Mouse (Mus musculus): ENCODE results near the gene Gm26727. TPM values are rescaled to one million over a fixed set of nuclear protein-coding genes. Genes with fewer than 3 reads are reported as not detected.
"Not testable (repeated sequence)": the region's sequence is repeated elsewhere in the genome, so short reads cannot be mapped to it uniquely, and the experiment has no call there.

Gm26727 gene
- not detected in 2 replicates for polyA plus RNA-seq (2014; fragmentation: Nextera tagmentation; extraction: Ambion mirVana)

- Histone ChIP-seq H3K9ac (no peak within 1 kb of the TSS), H3K27ac (no peak within 1 kb of the TSS), H3K4me2 (replicated peaks) (no peak within 1 kb of the TSS), H3K27me3 (ENCODE audit: control insufficient read depth, insufficient read depth, low read length) (no peaks in the 10 kb centered on the region), H3K4me1 (replicated peaks; ENCODE audit: control insufficient read depth, insufficient read depth, low read length) (no peaks in the 10 kb centered on the region), H3K9me3 (ENCODE audit: control insufficient read depth, low read length) (no peaks in the 10 kb centered on the region), H3K36me3 (replicated peaks; ENCODE audit: control insufficient read depth, insufficient read depth) (no peaks in the 10 kb centered on the region), H3K4me3 (replicated peaks; ENCODE audit: low read length) (no peak within 1 kb of the TSS)
- DNase-seq (ENCODE audit: low spot score) (no peak), ATAC-seq (ENCODE audit: low FRiP score) (no peak)
- 67% methylated on average over 2 of the region's 2 CpGs for WGBS
Observed at GRCm38 (mm10) chr2:67433081-67433480, at the start of gene Gm26727. Gm26727 (minus strand) TSS chr2:67433181.

GRCm38 (mm10) chr2:67481051-67481450 is 48.1 kb upstream of the Gm26727 start:
- DNase-seq (ENCODE audit: low spot score) = no peak
- H3K4me1 ChIP-seq (replicated peaks; ENCODE audit: control insufficient read depth, insufficient read depth, low read length) = no peaks in the 10 kb centered on the region
- H3K36me3 ChIP-seq (replicated peaks; ENCODE audit: control insufficient read depth, insufficient read depth) = no peaks in the 10 kb centered on the region
- 69% methylated on average over 3 of the region's 3 CpGs for WGBS
- no peaks in the 10 kb centered on the region for H3K9me3 ChIP-seq (ENCODE audit: control insufficient read depth, low read length)
- H3K27ac ChIP-seq = no peak overlapping the region
- ATAC-seq (ENCODE audit: low FRiP score) = no peak
- H3K27me3 ChIP-seq (ENCODE audit: control insufficient read depth, insufficient read depth, low read length) = no peaks in the 10 kb centered on the region
- H3K4me3 ChIP-seq (replicated peaks; ENCODE audit: low read length) = no peak overlapping the region
- H3K4me2 ChIP-seq (replicated peaks) = no peak overlapping the region
- H3K9ac ChIP-seq = no peak overlapping the region

- WGBS = 16% methylated on average over 6 of the region's 6 CpGs
- H3K4me1 ChIP-seq (replicated peaks; ENCODE audit: control insufficient read depth, insufficient read depth, low read length) = no peaks in the 10 kb centered on the region
- no peak overlapping the region for H3K4me3 ChIP-seq (replicated peaks; ENCODE audit: low read length)
- H3K4me2 ChIP-seq (replicated peaks) = no peak overlapping the region
- H3K27me3 ChIP-seq (ENCODE audit: control insufficient read depth, insufficient read depth, low read length) = no peaks in the 10 kb centered on the region
- no peaks in the 10 kb centered on the region for H3K9me3 ChIP-seq (ENCODE audit: control insufficient read depth, low read length)
- no peak overlapping the region for H3K27ac ChIP-seq
- ATAC-seq (ENCODE audit: low FRiP score) = no peak
- H3K36me3 ChIP-seq (replicated peaks; ENCODE audit: control insufficient read depth, insufficient read depth) = no peaks in the 10 kb centered on the region
- peak; percentile 77 for DNase-seq (ENCODE audit: low spot score)
- H3K9ac ChIP-seq = no peak overlapping the region
Observed at GRCm38 (mm10) chr2:67477753-67478152, 44.8 kb upstream of the Gm26727 start.

- not testable (repeated sequence) for H3K36me3 ChIP-seq (replicated peaks; ENCODE audit: control insufficient read depth, insufficient read depth); ATAC-seq (ENCODE audit: low FRiP score); H3K9ac ChIP-seq; H3K4me2 ChIP-seq (replicated peaks); H3K27me3 ChIP-seq (ENCODE audit: control insufficient read depth, insufficient read depth, low read length); H3K4me1 ChIP-seq (replicated peaks; ENCODE audit: control insufficient read depth, insufficient read depth, low read length); DNase-seq (ENCODE audit: low spot score); H3K27ac ChIP-seq; H3K9me3 ChIP-seq (ENCODE audit: control insufficient read depth, low read length); H3K4me3 ChIP-seq (replicated peaks; ENCODE audit: low read length)
- 84% methylated on average over 5 of the region's 5 CpGs for WGBS
Observed at GRCm38 (mm10) chr2:67470030-67470429, 37.0 kb upstream of the Gm26727 start.

GRCm38 (mm10) chr2:67467036-67467435 is 34.1 kb upstream of the Gm26727 start:
- ATAC-seq (ENCODE audit: low FRiP score) (no peak), DNase-seq (ENCODE audit: low spot score) (no peak)
- no peak overlapping the region for H3K4me2 ChIP-seq (replicated peaks)
- no peak overlapping the region for H3K4me3 ChIP-seq (replicated peaks; ENCODE audit: low read length)
- no peaks in the 10 kb centered on the region for H3K36me3 ChIP-seq (replicated peaks; ENCODE audit: control insufficient read depth, insufficient read depth)
- H3K27me3 ChIP-seq (ENCODE audit: control insufficient read depth, insufficient read depth, low read length) = no peaks in the 10 kb centered on the region
- H3K4me1 ChIP-seq (replicated peaks; ENCODE audit: control insufficient read depth, insufficient read depth, low read length) = no peaks in the 10 kb centered on the region
- no peak overlapping the region for H3K27ac ChIP-seq
- no peak overlapping the region for H3K9ac ChIP-seq
- H3K9me3 ChIP-seq (ENCODE audit: control insufficient read depth, low read length) = no peaks in the 10 kb centered on the region
- 94% methylated on average over 7 of the region's 7 CpGs for WGBS

DNA sequence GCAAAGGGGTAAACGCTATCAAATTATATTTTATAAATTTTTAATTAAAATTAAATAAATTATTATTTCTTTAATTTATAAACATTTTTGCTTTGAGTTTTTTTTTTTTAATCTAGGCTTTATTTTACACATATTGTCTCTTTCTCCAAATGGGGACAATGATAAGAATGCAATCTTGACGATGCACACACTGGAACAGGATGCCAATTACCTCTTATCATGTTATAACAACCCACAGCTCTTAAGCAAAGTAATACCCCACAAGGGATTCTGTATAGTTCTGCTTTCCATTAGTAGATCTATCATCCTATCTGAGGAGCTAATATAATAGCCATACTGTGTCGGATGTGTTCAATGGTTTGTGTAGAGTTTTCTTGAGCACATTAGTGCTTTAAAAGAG is 27.9 kb upstream of the Gm26727 start:
- Histone ChIP-seq H3K9me3 (ENCODE audit: control insufficient read depth, low read length) (no peaks in the 10 kb centered on the region), H3K4me2 (replicated peaks) (no peak overlapping the region), H3K4me1 (replicated peaks; ENCODE audit: control insufficient read depth, insufficient read depth, low read length) (no peaks in the 10 kb centered on the region), H3K36me3 (replicated peaks; ENCODE audit: control insufficient read depth, insufficient read depth) (no peaks in the 10 kb centered on the region), H3K27ac (no peak overlapping the region), H3K27me3 (ENCODE audit: control insufficient read depth, insufficient read depth, low read length) (no peaks in the 10 kb centered on the region), H3K4me3 (replicated peaks; ENCODE audit: low read length) (no peak overlapping the region), H3K9ac (no peak overlapping the region)
- DNase-seq (ENCODE audit: low spot score) (no peak), ATAC-seq (ENCODE audit: low FRiP score) (no peak)
- 79% methylated on average over 3 of the region's 3 CpGs for WGBS

GRCm38 (mm10) chr2:67447206-67447605 is 14.2 kb upstream of the Gm26727 start:
- ATAC-seq (ENCODE audit: low FRiP score) = no peak
- Histone ChIP-seq H3K27ac (no peak overlapping the region), H3K4me2 (replicated peaks) (no peak overlapping the region), H3K9me3 (ENCODE audit: control insufficient read depth, low read length) (no peaks in the 10 kb centered on the region), H3K36me3 (replicated peaks; ENCODE audit: control insufficient read depth, insufficient read depth) (no peaks in the 10 kb centered on the region), H3K4me3 (replicated peaks; ENCODE audit: low read length) (no peak overlapping the region), H3K27me3 (ENCODE audit: control insufficient read depth, insufficient read depth, low read length) (no peaks in the 10 kb centered on the region), H3K4me1 (replicated peaks; ENCODE audit: control insufficient read depth, insufficient read depth, low read length) (no peaks in the 10 kb centered on the region), H3K9ac (no peak overlapping the region)
- no peak for DNase-seq (ENCODE audit: low spot score)
- WGBS = 76% methylated on average over 12 of the region's 12 CpGs

DNA sequence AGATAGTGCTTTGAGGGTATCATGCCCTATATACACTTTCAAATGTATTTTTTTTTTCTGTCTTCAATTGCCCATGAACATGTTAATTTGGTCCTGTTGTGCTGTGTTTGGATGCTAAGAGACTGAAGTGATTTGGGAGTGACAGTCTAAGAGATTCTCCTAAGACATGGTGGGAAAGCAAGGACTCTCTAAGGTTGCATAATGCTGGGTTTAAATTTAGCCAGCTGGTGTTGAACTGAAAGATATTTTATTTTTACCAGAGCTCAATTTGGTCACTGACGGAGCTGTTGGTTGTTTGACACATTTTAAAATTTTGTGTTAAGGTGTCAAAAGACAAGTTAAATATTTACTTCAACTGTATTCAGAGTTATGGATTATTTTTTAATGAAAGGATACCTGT is 13.8 kb upstream of the Gm26727 start:
- Histone ChIP-seq H3K4me2 (replicated peaks) (no peak overlapping the region), H3K4me3 (replicated peaks; ENCODE audit: low read length) (no peak overlapping the region), H3K4me1 (replicated peaks; ENCODE audit: control insufficient read depth, insufficient read depth, low read length) (no peaks in the 10 kb centered on the region), H3K9ac (no peak overlapping the region), H3K36me3 (replicated peaks; ENCODE audit: control insufficient read depth, insufficient read depth) (no peaks in the 10 kb centered on the region), H3K27me3 (ENCODE audit: control insufficient read depth, insufficient read depth, low read length) (no peaks in the 10 kb centered on the region), H3K9me3 (ENCODE audit: control insufficient read depth, low read length) (no peaks in the 10 kb centered on the region), H3K27ac (no peak overlapping the region)
- WGBS = 92% methylated on average over 1 of the region's 1 CpGs
- DNase-seq (ENCODE audit: low spot score) (no peak), ATAC-seq (ENCODE audit: low FRiP score) (no peak)

- no peak within 1 kb of the TSS for H3K4me3 ChIP-seq (replicated peaks; ENCODE audit: low read length)
- no peak for DNase-seq (ENCODE audit: low spot score)
- no peaks in the 10 kb centered on the region for H3K27me3 ChIP-seq (ENCODE audit: control insufficient read depth, insufficient read depth, low read length)
- no peaks in the 10 kb centered on the region for H3K9me3 ChIP-seq (ENCODE audit: control insufficient read depth, low read length)
- H3K36me3 ChIP-seq (replicated peaks; ENCODE audit: control insufficient read depth, insufficient read depth) = no peaks in the 10 kb centered on the region
- no peak within 1 kb of the TSS for H3K4me2 ChIP-seq (replicated peaks)
- no peak for ATAC-seq (ENCODE audit: low FRiP score)
- 78% methylated on average over 3 of the region's 3 CpGs for whole genome bisulfite sequencing
- H3K4me1 ChIP-seq (replicated peaks; ENCODE audit: control insufficient read depth, insufficient read depth, low read length) = no peaks in the 10 kb centered on the region
- no peak within 1 kb of the TSS for H3K9ac ChIP-seq
- H3K27ac ChIP-seq = no peak within 1 kb of the TSS
Observed at GRCm38 (mm10) chr2:67445780-67446179, 12.8 kb upstream of the Gm26727 start, which contains the start of gene Xirp2. Xirp2 (plus strand) TSS chr2:67446002.

DNA sequence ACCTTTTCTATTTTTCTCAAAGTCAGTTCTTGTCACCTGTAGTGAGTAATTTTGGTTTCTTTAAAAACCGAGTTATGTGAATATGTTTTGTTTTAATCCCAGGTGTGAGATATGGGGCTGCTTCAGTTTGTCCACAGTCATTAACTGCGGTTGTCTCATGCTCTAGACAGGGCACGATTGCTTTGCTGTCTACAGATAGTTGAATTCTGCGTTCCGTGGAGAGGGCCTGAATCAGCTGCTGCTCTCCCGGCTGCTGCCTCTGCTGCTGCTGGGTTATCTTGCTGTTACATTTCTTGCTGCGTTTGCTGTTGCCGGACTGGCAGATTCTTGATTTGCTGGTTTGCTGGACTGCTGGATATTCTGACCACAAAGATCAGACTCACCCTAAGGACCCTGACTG is 5.3 kb upstream of the Gm26727 start:
- Histone ChIP-seq H3K4me2 (replicated peaks) (no peak overlapping the region), H3K9me3 (ENCODE audit: control insufficient read depth, low read length) (no peaks in the 10 kb centered on the region), H3K9ac (no peak overlapping the region), H3K27ac (no peak overlapping the region), H3K4me3 (replicated peaks; ENCODE audit: low read length) (no peak overlapping the region), H3K36me3 (replicated peaks; ENCODE audit: control insufficient read depth, insufficient read depth) (no peaks in the 10 kb centered on the region), H3K4me1 (replicated peaks; ENCODE audit: control insufficient read depth, insufficient read depth, low read length) (no peaks in the 10 kb centered on the region), H3K27me3 (ENCODE audit: control insufficient read depth, insufficient read depth, low read length) (no peaks in the 10 kb centered on the region)
- ATAC-seq (ENCODE audit: low FRiP score) = no peak
- DNase-seq (ENCODE audit: low spot score) = no peak
- 88% methylated on average over 8 of the region's 8 CpGs for WGBS
